8 mouse cellular contexts compared by ENCODE assay signal in genomic region chr13:37993704-37994404, GRCm38 (mm10). TPM values are rescaled to one million over a fixed set of nuclear protein-coding genes. Genes with fewer than 3 reads are reported as not detected.
DNase-seq lines count a peak whose midpoint lies in the region; ATAC-seq and TF ChIP-seq lines count a peak whose summit lies in the region.

Ssr1 (minus strand) TSS chr13:37994217.

- TF ChIP-seq POLR2A in kidney, adult 2 months (IDR thresholded peaks at IDR 0.05; ENCODE audit: low read depth, low read length) = peak; percentile 68
- peak; percentile 63 for TF ChIP-seq POLR2A in spleen, adult 2 months (IDR thresholded peaks at IDR 0.05; ENCODE audit: low read depth, low read length)

- peak within 1 kb of the TSS; percentile 92 for H3K4me3 ChIP-seq in embryonic facial prominence, embryonic 13.5 days
- H3K4me3 ChIP-seq in kidney, adult 2 months (ENCODE audit: insufficient read depth, low read depth, low read length) = peak within 1 kb of the TSS; percentile 94
- peak within 1 kb of the TSS; percentile 95 for H3K4me3 ChIP-seq in limb, embryonic 12.5 days (replicated peaks)
- H3K4me3 ChIP-seq in midbrain, embryonic 15.5 days = peak within 1 kb of the TSS; percentile 80
- peak within 1 kb of the TSS; percentile 100 for H3K4me3 ChIP-seq in spleen, adult 2 months (ENCODE audit: extremely low read depth, insufficient read depth, insufficient read length)

- DNase-seq in 3134 (ENCODE audit: extremely low read depth, insufficient read length, low spot score) = peak; percentile 92
- peak; percentile 98 to 99 for DNase-seq in adrenal gland, postnatal 36 days
- DNase-seq in heart, adult 18-20 months = peak; percentile 94 to 96
- DNase-seq in kidney, adult 2 months = peak; percentile 97
- peak; percentile 84 to 97 for DNase-seq in spleen, adult 2 months (ENCODE audit: low read depth in 1 of 2, low spot score in 2 of 2)

- WGBS in embryonic facial prominence, embryonic 13.5 days = under 1% methylated on average over 84 of the region's 89 CpGs
- WGBS in kidney, adult 2 months = under 1% methylated on average over 89 of the region's 89 CpGs
- WGBS in limb, embryonic 12.5 days = under 1% methylated on average over 88 of the region's 89 CpGs
- under 1% methylated on average over 89 of the region's 89 CpGs for WGBS in midbrain, embryonic 15.5 days
- under 1% methylated on average over 87 of the region's 89 CpGs for WGBS in spleen, adult 2 months

- peak within 1 kb of the TSS; percentile 86 for H3K4me2 ChIP-seq in embryonic facial prominence, embryonic 13.5 days
- H3K4me2 ChIP-seq in limb, embryonic 12.5 days = peak within 1 kb of the TSS; percentile 82
- peak within 1 kb of the TSS; percentile 61 for H3K4me2 ChIP-seq in midbrain, embryonic 15.5 days

- peak; percentile 91 for ATAC-seq in embryonic facial prominence, embryonic 13.5 days (ENCODE audit: insufficient number of reproducible peaks, insufficient read depth, low FRiP score, low TSS enrichment, low read depth)
- ATAC-seq in limb, embryonic 12.5 days (ENCODE audit: insufficient number of reproducible peaks, insufficient read depth, low FRiP score, low TSS enrichment, low read depth) = peak; percentile 96
- peak; percentile 99 for ATAC-seq in midbrain, embryonic 15.5 days (replicated peaks)

- H3K27ac ChIP-seq in embryonic facial prominence, embryonic 13.5 days = peak within 1 kb of the TSS; percentile 94
- H3K27ac ChIP-seq in kidney, adult 2 months (ENCODE audit: insufficient read depth, low read depth, low read length) = peak within 1 kb of the TSS; percentile 67
- H3K27ac ChIP-seq in limb, embryonic 12.5 days = peak within 1 kb of the TSS; percentile 94
- peak within 1 kb of the TSS; percentile 94 for H3K27ac ChIP-seq in midbrain, embryonic 15.5 days
- H3K27ac ChIP-seq in spleen, adult 2 months (ENCODE audit: insufficient read depth, low read length) = peak within 1 kb of the TSS; percentile 80

- H3K9ac ChIP-seq in embryonic facial prominence, embryonic 13.5 days = peak within 1 kb of the TSS; percentile 96
- peak within 1 kb of the TSS; percentile 95 for H3K9ac ChIP-seq in limb, embryonic 12.5 days (replicated peaks)
- H3K9ac ChIP-seq in midbrain, embryonic 15.5 days = peak within 1 kb of the TSS; percentile 89

- H3K4me1 ChIP-seq in embryonic facial prominence, embryonic 13.5 days = 0 out of 2 replicates have a peak, but pooled peaks cover 2% of the 10 kb centered on the region
- peaks cover 4% of the 10 kb centered on the region; the same call in 1 of the 2 replicates for H3K4me1 ChIP-seq in kidney, adult 2 months (ENCODE audit: control insufficient read depth, insufficient read depth, low read length)
- H3K4me1 ChIP-seq in limb, embryonic 12.5 days (replicated peaks) = peaks cover 2% of the 10 kb centered on the region; the same call in 1 of the 2 replicates
- peaks cover 16% of the 10 kb centered on the region for H3K4me1 ChIP-seq in midbrain, embryonic 15.5 days
- H3K4me1 ChIP-seq in spleen, adult 2 months (ENCODE audit: control insufficient read depth, insufficient read depth, insufficient read length) = peaks cover 5% of the 10 kb centered on the region; the same call in 1 of the 2 replicates

- H3K27me3 ChIP-seq in embryonic facial prominence, embryonic 13.5 days = no peaks in the 10 kb centered on the region
- H3K27me3 ChIP-seq in kidney, adult 2 months (replicated peaks; ENCODE audit: control insufficient read depth, insufficient read depth, low read length) = no peaks in the 10 kb centered on the region
- no peaks in the 10 kb centered on the region for H3K27me3 ChIP-seq in limb, embryonic 12.5 days
- H3K27me3 ChIP-seq in midbrain, embryonic 15.5 days (replicated peaks) = no peaks in the 10 kb centered on the region
- no peaks in the 10 kb centered on the region for H3K27me3 ChIP-seq in spleen, adult 2 months (ENCODE audit: control insufficient read depth, insufficient read depth, low read length)

- TF ChIP-seq CTCF in kidney, adult 2 months (conservative IDR thresholded peaks at IDR 0.05; ENCODE audit: insufficient read depth, insufficient read length, low read depth, low read length) = no peak
- TF ChIP-seq CTCF in spleen, adult 2 months (IDR thresholded peaks at IDR 0.05; ENCODE audit: extremely low read depth, insufficient read depth, insufficient read length, insufficient replicate concordance) = no peak

- H3K9me3 ChIP-seq in embryonic facial prominence, embryonic 13.5 days = no peaks in the 10 kb centered on the region
- no peaks in the 10 kb centered on the region for H3K9me3 ChIP-seq in limb, embryonic 12.5 days
- no peaks in the 10 kb centered on the region for H3K9me3 ChIP-seq in midbrain, embryonic 15.5 days

- H3K36me3 ChIP-seq in embryonic facial prominence, embryonic 13.5 days = peaks cover 26% of the 10 kb centered on the region
- H3K36me3 ChIP-seq in kidney, adult 2 months (ENCODE audit: control insufficient read depth, insufficient read depth, low read length) = no peaks in the 10 kb centered on the region; the same call in 1 of the 2 replicates
- H3K36me3 ChIP-seq in limb, embryonic 12.5 days = peaks cover 30% of the 10 kb centered on the region
- H3K36me3 ChIP-seq in midbrain, embryonic 15.5 days (replicated peaks) = peaks cover 11% of the 10 kb centered on the region; the same call in 1 of the 2 replicates
- H3K36me3 ChIP-seq in spleen, adult 2 months (ENCODE audit: control insufficient read depth, insufficient read depth, low read length) = peaks cover 16% of the 10 kb centered on the region

RNA-seq across cellular contexts. Expression of gene Ssr1, which starts in this region (rescaled TPM):
- 100 to 1,000 TPM; 155 to 162 TPM for total RNA-seq in adrenal gland, postnatal 36 days (2021)
- 133 and 144 TPM in 2 replicates for polyA plus RNA-seq in embryonic facial prominence, embryonic 13.5 days (2015; fragmentation: Nextera tagmentation; extraction: Ambion mirVana)
- 10 to 100 TPM; 41.4 to 43.0 TPM for total RNA-seq in heart, adult 18-20 months (2021)
- polyA plus RNA-seq in kidney, adult 2 months (2012; rRNA removed) = 6.9 and 10.5 TPM in 2 replicates
- polyA plus RNA-seq in limb, embryonic 12.5 days (2016; fragmentation: Nextera tagmentation; extraction: Ambion mirVana) = 128 and 134 TPM in 2 replicates
- 55.1 and 57.9 TPM in 2 replicates for polyA plus RNA-seq in midbrain, embryonic 15.5 days (2015; fragmentation: Nextera tagmentation; extraction: Ambion mirVana)
- 3.9 and 4.1 TPM in 2 replicates for polyA plus RNA-seq in spleen, adult 2 months (2012; rRNA removed)

Comparison
In these comparisons a context has a peak if more than half of its experiments do, and no peak if none do; other contexts are left out.
1. Peak in every context shown above with its lines: DNase-seq, ATAC-seq, H3K4me3 ChIP-seq and H3K27ac ChIP-seq.